Mouse (Mus musculus) olfactory bulb, adult 2 months (tissue): ENCODE results near the gene Slc25a21. TPM values are rescaled to one million over a fixed set of nuclear protein-coding genes. Genes with fewer than 3 reads are reported as not detected.
"Not testable (repeated sequence)": the region's sequence is repeated elsewhere in the genome, so short reads cannot be mapped to it uniquely, and the experiment has no call there.

Source experiments
- H3K27ac ChIP-seq: fragments of 200-500 bp; 2 replicates; pipeline ENCODE4 v1.5.1; 2012; ENCODE audit warnings: low read depth, low read length; ENCODE audit not compliant: insufficient read depth
- H3K4me1 ChIP-seq: fragments of 200-500 bp; 2 replicates; pipeline ENCODE4 v1.6.1; 2012; ENCODE audit warnings: low read length; ENCODE audit not compliant: control insufficient read depth, insufficient read depth
- H3K4me3 ChIP-seq: fragments of 200-500 bp; 2 replicates; pipeline ENCODE4 v1.5.1; 2012; ENCODE audit warnings: mild to moderate bottlenecking, low read depth, low read length, moderate library complexity; ENCODE audit not compliant: insufficient read depth
- CTCF ChIP-seq: fragments of 200-500 bp; IDR thresholded peaks from 2 replicates; pipeline ENCODE4 v1.5.1; 2012; ENCODE audit warnings: low read depth, mild to moderate bottlenecking, low read length, moderate library complexity; ENCODE audit not compliant: insufficient read depth
- POLR2A ChIP-seq: fragments of 200-500 bp; IDR thresholded peaks from 2 replicates; pipeline ENCODE4 v1.6.1; 2012; ENCODE audit warnings: mild to moderate bottlenecking, low read depth, low read length, moderate library complexity; ENCODE audit not compliant: insufficient read depth
- WGBS: fragments of 180-500 bp; shearing (Covaris S2); methylation state at CpG from one replicate; pipeline ENCODE4 v1.1.7; 2018; 5-methylcytosine and 5-hydroxymethylcytosine counted together
- polyA plus RNA-seq: library from polyadenylated mRNA; stranded (reverse); fragments of >200 nt; gene quantifications from 2 replicates; pipeline ENCODE4 v1.2.4, GENCODE M21; 2012; ENCODE audit warnings: low replicate concordance; ENCODE audit not compliant: missing spikeins, insufficient read depth, insufficient read length

Slc25a21 gene
- polyA plus RNA-seq, result not detected in 2 replicates

DNA sequence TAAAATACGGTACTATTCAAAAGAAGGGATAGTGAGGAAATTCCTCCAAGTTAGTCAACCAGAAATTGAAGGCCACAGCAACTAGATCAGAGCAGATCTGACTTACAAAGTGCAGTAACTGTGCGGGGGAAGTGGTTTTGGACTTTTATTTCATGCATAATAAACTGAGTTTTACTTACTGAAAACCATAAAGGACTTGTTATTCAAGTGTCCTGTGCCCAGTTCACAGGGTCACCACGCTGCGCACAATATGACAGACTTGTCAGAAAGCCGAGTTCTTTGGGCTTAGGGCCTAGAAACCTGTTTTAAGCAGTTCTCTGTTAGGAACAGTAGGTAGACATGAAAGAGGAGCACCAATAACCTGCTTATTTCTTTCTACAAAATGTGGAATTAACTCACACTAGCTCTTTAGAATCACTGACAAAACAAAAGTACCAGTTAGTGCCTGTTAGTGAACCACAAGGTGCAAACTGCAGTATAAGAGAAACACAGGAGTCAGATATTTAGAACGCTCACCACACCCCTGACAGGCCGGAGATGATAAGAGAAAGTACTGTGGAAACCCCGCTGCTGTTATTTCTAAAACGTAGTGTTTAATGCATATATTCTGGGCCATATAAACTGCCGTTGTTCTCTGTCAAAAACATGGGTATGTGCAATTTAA, at the start of gene Slc25a21:
Gene Slc25a21, minus strand, starts transcription at position 110 of the 664 bp plus-strand sequence.
- peaks cover 8% of the 10 kb centered on the region for H3K4me1 ChIP-seq
- TF ChIP-seq POLR2A (no peak), CTCF (no peak)
- peak within 1 kb of the TSS; percentile 42 for H3K4me3 ChIP-seq
- WGBS, result 91% methylated on average over 10 of the region's 10 CpGs
- H3K27ac ChIP-seq, result no peak within 1 kb of the TSS

DNA sequence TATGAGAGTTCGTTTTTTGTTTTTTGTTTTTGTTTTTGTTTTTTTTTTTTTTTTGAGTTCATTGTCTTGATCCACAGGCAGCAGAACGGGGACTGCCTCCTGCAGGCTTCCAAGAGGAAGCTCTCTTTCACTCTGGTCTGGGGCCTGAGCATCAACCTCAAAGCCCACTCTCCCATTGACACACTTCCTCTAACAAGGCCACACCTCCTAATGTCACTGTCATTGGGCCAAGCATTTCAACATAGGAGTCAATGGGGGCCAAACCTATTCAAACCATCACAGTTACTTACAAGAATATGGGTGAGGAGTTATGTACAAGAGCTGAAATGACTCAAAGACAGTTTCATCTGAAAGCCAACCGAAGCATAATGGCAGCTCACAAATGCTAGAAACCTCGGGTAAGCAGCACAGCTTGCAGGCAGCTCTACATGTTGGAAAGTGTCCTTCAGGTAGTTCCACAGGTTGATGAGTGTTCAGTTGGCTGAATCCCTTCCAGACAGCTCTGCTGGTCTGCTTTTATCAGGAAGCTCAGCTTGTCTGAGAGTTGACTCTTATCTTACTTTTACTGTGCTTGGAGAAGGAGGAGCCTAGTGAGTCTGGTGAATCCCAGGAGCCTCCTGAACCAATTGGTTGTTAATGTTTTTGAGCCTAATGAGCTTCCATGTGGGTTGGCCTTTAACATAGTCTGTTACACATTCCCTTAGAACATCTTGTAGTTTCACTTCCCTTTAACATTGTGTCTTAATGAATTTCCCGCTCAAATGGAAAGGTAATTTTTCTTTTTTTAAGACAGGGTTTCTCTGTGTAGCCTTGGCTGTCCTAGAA, 46.6 kb upstream of the Slc25a21 start:
- Histone ChIP-seq H3K4me1 (no peaks in the 10 kb centered on the region), H3K4me3 (no peak overlapping the region), H3K27ac (no peak overlapping the region)
- 93% methylated on average over 5 of the region's 5 CpGs for WGBS
- TF ChIP-seq CTCF (no peak), POLR2A (no peak)

DNA sequence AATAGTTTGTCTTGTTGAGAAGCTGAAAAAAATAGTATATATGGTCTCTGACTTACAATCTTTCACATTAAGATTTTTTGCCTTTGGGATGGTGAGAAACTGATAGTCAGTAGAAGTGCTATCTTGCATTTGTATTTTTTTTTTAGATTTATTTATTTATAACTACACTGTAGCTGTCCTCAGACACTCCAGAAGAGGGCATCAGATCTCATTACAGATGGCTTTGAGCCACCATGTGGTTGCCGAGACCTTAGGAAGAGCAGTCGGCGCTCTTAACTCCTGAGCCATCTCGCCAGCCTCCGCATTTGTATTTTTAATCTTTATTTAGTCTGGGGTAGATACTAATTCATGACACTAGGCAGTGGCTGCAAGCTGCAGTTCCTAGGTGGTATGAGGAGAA, 36.1 kb upstream of the Slc25a21 start:
- no peak overlapping the region for H3K27ac ChIP-seq
- whole genome bisulfite sequencing, result 86% methylated on average over 5 of the region's 5 CpGs
- H3K4me1 ChIP-seq, result no peaks in the 10 kb centered on the region
- TF ChIP-seq POLR2A (no peak), CTCF (no peak)
- no peak overlapping the region for H3K4me3 ChIP-seq

DNA sequence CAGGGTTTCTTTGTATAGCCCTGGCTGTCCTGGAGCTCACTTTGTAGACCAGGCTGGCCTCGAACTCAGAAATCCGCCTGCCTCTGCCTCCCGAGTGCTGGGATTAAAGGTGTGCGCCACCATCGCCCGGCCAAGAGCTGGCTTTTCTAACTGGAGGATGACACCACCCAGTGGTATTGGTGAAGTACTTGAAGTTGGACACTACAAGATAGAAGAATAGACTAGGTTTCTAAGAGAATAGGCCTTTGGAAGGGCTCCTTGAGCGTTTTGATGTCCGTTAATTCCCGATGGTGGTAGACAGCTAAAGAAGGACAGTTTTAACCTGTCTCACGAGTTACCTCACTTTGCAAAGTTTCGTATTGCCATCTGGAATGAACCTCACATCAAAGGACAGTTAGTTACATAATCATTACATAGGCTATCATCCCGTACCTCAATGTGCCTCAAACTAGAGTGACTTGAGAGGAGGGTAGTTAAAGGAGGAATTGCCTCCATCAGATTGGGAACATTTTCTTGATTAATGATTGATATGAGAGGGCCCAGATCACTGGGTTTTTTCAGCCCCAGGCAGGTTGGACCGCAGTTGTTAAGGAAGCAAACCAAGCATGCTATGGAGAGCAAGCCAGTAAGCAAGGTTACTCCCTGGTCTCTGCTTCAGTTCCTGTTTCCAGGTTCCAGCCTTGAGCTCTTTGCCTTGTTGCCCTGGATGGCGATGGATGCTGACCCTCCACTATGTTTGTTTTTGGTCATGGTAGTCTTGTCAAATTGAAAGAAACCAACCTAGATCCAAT, 34.0 kb upstream of the Slc25a21 start:
- no peaks in the 10 kb centered on the region for H3K4me1 ChIP-seq
- H3K27ac ChIP-seq, result no peak overlapping the region
- H3K4me3 ChIP-seq, result peak overlapping the region; percentile 75; the same call in 1 of the 2 replicates
- TF ChIP-seq CTCF (no peak), POLR2A (no peak)
- WGBS, result 74% methylated on average over 14 of the region's 14 CpGs

DNA sequence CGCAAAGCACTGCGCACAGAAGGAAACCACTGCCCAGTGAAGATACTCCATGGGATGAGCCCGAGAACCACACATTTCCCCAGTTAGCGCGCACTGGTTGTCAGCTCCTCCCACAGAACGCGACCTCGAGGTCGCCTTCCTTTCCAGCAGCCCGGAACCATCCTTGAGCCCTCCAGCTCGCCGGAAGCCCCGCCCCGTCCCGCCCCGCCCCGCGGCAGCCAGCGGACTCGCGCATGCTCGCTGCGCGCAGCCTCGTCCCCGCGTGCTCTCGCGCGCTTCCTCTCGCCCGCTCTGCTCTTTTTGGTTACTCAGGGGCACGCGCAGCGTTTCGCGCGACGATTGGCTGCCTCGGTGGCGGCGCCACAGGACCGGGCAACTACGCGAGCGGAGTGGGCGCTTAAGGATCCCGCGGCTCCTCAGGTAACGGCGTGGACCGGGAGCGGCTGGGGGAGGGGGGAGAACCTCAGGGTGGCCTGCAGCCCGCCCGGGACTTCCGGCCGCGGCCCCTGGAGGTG, 33.0 kb upstream of the Slc25a21 start, which contains the start of the genes Prps1l3 and Mipol1:
Gene Prps1l3, plus strand, starts transcription at position 221 of the 515 bp plus-strand sequence.
Gene Mipol1, plus strand, starts transcription at position 236 of the 515 bp plus-strand sequence.
- under 1% methylated on average over 58 of the region's 58 CpGs for WGBS

DNA sequence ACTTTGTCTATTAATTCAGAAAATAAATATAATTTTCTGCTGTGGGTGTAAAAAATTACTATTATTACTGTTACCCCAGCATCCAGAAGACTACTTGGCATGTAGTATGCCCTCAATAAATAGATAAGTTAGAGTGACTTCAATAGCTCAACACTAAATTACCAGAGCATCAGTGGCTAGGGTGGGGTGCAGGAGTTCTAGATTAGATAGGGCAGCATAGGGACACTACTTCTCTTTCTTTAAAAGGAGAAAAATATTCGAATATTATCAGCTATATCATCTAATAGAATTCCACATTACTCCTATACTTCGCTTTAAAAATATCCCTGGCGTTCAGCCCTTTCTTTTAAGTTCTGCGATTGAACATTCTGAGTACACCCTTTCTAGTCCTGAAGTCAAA, 32.4 kb upstream of the Slc25a21 start:
- Histone ChIP-seq H3K4me3 (peak overlapping the region; percentile 75), H3K27ac (peak overlapping the region; percentile 71; the same call in 1 of the 2 replicates), H3K4me1 (no peaks in the 10 kb centered on the region)
- no peak for TF ChIP-seq POLR2A
- no peak for TF ChIP-seq CTCF
- 15% methylated on average over 4 of the region's 4 CpGs for WGBS

More for the DNA sequence above, 33.0 kb upstream of the Slc25a21 start, which contains the start of the genes Prps1l3 and Mipol1:
- TF ChIP-seq POLR2A, result peak; percentile 45
- peak; percentile 26; the same call in 1 of the 2 replicates for TF ChIP-seq CTCF
- Histone ChIP-seq H3K4me1 (no peaks in the 10 kb centered on the region), H3K27ac (peak within 1 kb of the TSS; percentile 71), H3K4me3 (peak within 1 kb of the TSS; percentile 75)

DNA sequence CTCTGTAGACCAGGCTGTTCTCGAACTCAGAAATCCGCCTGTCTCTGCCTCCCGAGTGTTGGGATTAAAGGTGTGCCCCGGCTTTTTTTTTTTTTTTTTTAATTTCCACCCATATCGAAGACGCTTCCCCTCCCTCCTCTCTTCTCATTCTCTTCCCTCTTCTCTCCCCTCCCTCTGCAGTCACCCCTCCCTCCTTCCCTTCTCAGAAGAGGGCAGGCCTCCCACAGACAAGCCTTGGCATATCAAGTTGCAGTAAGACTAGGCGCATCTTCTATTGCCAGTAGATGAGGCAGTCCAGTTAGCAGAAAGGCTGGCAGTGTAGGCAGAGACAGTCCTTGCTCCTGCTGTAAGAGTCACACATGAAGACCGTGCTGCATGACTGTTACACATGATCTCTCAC, 30.5 kb upstream of the Slc25a21 start:
- Histone ChIP-seq H3K27ac (no peak overlapping the region), H3K4me3 (no peak overlapping the region), H3K4me1 (no peaks in the 10 kb centered on the region)
- TF ChIP-seq POLR2A (no peak), CTCF (no peak)
- WGBS, result 89% methylated on average over 7 of the region's 8 CpGs

DNA sequence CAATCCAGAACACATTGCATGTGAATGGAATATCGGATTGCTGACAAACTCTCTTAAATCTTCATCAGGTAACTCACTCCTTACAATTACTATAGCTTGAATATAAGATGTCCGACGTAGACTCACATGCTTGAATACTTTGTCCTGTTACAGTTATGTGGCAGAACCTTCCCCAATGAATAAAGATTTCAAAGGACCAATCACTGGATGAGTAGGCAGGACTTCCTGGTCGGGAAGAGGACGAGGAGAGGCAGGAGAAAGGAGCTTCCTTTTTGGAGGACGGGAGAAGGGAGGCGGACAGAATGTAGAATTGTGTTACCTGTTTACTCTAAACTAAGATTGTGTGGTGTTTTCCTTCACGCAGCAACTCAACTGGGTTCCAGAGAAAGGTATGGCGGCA, 29.1 kb upstream of the Slc25a21 start:
- 90% methylated on average over 9 of the region's 9 CpGs for WGBS
- TF ChIP-seq CTCF (no peak), POLR2A (no peak)

DNA sequence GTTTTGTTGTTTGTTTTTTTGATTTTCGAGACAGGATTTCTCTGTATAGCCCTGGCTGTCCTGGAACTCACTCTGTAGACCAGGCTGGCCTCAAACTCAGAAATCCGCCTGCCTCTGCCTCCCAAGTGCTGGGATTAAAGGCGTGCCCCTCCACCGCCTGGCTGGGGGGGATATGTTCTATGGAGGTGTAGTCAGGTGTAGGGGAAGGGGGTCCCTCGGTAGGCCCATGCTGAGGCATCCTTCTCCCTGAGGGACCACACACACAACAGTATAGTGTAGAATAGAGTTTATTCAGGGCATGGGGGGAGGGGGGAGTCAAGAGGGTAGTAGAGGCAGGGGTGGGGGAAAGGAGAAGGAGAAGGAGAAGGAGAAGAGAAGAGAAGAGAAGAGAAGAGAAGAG, 15.2 kb upstream of the Slc25a21 start:
- 79% methylated on average over 5 of the region's 5 CpGs for WGBS
- not testable (repeated sequence) for H3K4me1 ChIP-seq

More for the DNA sequence above, 29.1 kb upstream of the Slc25a21 start:
- Histone ChIP-seq H3K4me3 (no peak overlapping the region), H3K27ac (no peak overlapping the region), H3K4me1 (no peaks in the 10 kb centered on the region)

More for the DNA sequence above, 15.2 kb upstream of the Slc25a21 start:
- not testable (repeated sequence) for H3K4me3 ChIP-seq, H3K27ac ChIP-seq
